Mouse (Mus musculus) left cerebral cortex, postnatal 10 days (tissue): Measurements from ENCODE around the gene Lat. TPM values are rescaled to one million over a fixed set of nuclear protein-coding genes. Genes with fewer than 3 reads are reported as not detected.
"Not testable (repeated sequence)": the region's sequence is repeated elsewhere in the genome, so short reads cannot be mapped to it uniquely, and the experiment has no call there.

Experiments
- DNase-seq, 2 experiments: peaks; one replicate each; pipeline ENCODE4 v3.0.0; 2021 to 2022; ENCODE audit warnings: low spot score in 2 of 2, mixed read lengths in 1 of 2; ENCODE audit errors: extremely low spot score in 1 of 2
- intact Hi-C: fragments of 180-260 bp; cut with DNase I; formaldehyde crosslinking; loops from one replicate; pipeline ENCODE4 v1.15.1; 2025
- microRNA-seq: library from miRNA; unstranded; fragments of <30 nt; microRNA quantifications from one replicate; pipeline ENCODE4 v1.2.0, GENCODE M21; 2022
- total RNA-seq, 2 experiments: library from RNA; stranded (reverse); gene quantifications; 2 replicates each; pipeline ENCODE4 v1.2.3; 2021

Lat gene
- total RNA-seq, 2 experiments from 2014 or later = 0.64 to 1.6 TPM

DNA sequence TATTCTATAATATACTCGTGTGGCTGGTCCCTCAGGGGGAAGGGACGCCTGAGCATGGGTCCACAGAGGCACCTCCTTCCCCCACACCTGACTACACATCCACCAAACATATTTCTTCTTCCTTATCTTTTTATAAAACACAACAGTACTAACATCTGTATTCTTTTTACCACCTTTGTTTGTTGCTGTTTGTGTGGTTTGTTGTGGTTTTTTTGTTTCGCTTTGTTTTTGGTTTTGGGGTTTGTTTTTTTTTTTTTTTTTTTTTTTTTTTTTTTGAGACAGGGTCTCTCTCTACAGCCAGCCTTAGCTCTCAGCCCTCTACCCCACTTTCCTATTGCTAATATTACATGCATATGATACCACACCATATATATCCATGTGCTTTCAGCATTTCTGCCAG, 23.4 kb downstream of the Lat start:
- intact Hi-C loops = no loop called here
- DNase-seq = no peak

DNA sequence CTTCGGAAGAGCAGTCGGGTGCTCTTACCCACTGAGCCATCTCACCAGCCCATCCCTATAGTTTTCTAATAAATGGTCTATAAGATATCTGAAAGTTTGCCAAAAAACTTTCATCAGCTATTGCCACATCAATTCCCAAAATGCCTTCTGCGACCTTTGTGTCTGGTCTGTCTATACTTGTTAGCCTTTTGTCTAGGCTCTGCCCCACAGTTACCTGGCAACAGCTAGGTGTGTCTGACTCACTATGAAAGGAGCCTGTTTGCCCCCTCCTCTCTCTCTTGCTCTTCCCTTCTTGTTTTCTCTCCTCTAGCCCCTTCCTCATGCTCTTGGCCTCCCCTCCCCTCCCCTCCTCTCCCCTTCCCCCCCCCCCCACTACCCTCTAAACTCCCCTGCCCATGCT, 23.8 kb downstream of the Lat start:
- intact Hi-C loops = no loop called here
- DNase-seq = no peak

- intact Hi-C loops = no loop called here
- DNase-seq = no peak
Measured at GRCm38 (mm10) chr7:126340896-126341295, 28.5 kb downstream of the Lat start.

GRCm38 (mm10) chr7:126340206-126340618, 29.2 kb downstream of the Lat start:
- DNase-seq = no peak
- intact Hi-C loops = no loop called here

- DNase-seq = peak in 1 of 2 experiments; percentile 81
- intact Hi-C loops = no loop called here
Measured at GRCm38 (mm10) chr7:126339521-126339971, 29.8 kb downstream of the Lat start.

DNA sequence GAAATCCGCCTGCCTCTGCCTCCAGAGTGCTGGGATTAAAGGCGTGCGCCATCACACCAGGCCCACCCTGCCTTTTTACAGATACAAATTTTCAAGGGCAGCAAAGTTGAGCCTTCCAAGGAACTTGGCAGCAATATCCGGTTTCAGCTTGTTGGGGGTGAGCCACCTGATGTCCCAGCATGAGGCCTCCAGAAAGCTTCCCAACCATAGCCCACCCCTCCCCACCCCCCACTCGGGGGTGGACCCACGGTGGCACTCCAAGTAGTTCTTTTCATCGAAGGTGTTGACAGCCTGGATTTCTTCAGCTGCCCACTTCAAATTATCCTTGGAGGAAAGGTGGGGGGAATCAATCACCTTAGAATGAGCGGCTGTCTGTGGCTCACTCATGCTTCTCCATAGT, 30.5 kb downstream of the Lat start:
- intact Hi-C loops = no loop called here
- DNase-seq = no peak

- no peak for DNase-seq
- intact Hi-C loops = no loop called here
Measured at GRCm38 (mm10) chr7:126335556-126335955, 33.8 kb downstream of the Lat start.

- no peak for DNase-seq
- intact Hi-C loops = no loop called here
Measured at GRCm38 (mm10) chr7:126332691-126333090, 36.7 kb downstream of the Lat start.

DNA sequence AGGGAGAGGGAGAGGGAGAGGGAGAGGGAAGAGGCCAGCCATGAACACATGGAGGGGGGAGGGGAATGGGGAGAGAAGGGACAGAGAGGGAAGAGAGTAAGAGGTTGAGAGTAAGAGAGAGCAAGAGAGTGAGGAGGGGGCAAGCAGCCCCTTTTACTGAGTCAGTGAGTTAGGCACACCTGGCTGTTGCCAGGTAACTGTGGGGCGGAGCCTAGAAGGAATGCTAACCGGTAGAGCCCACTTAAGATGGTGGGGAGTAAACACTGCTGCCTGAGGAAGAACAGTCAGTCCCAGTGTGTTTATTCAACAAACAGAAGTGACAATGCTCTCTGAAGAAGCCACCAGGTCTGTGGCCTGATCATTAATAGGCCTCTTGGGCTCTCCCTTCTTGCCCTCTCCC, 38.7 kb downstream of the Lat start:
- DNase-seq = no peak
- intact Hi-C loops = no loop called here

DNA sequence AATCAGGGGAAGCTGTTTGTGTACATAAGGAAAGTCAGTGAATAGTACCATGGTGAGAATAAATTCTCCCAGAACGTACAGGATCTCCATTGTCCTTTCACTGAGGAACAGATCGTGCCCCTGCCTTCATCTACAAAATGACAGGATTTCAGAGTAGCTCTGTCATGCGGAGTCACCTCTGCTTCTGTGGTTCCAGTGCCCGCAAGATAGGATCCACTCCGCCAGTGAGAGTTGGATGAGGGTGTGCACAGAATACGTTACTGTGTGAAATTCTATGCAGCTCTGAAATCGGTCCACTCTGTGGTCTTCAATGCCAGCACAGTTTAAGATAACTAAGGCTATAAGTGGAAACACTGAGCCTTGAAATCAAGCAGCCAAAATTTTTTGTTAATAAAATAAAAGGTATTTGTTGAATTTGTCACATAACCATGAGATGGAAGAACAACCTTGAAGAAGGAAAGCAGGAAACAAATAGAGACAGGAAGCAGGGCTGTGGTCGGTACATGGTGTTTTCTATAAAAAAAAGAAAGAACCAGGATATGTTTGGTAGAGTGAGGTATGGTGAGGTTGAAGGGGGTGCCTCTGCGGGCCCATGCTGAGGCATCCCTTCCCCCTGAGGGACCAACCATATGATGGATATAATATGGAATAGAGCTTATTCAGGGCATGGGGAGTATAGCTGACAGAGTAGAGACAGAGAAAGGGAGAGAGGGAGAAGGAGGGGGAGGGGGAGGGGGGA, 39.3 kb downstream of the Lat start:
- DNase-seq = no peak
- intact Hi-C loops = no loop called here

GRCm38 (mm10) chr7:126328848-126329247, 40.5 kb downstream of the Lat start:
- DNase-seq, intact Hi-C loops: not testable (repeated sequence)

- intact Hi-C loops = loop anchor here (2.0 kb wide), 1 partner anchor 203 kb away; no protein-coding TSS in a partner anchor
- DNase-seq = not testable (repeated sequence)
Measured at GRCm38 (mm10) chr7:126325576-126326273, 43.6 kb downstream of the Lat start.

GRCm38 (mm10) chr7:126324791-126325190, 44.6 kb downstream of the Lat start:
- DNase-seq = peak in 1 of 2 experiments; percentile 36
- intact Hi-C loops = loop anchor here (2.0 kb wide), 1 partner anchor 204 kb away; no protein-coding TSS in a partner anchor

- DNase-seq = peak; percentile 75 to 78
- intact Hi-C loops = loop anchor here (1.0 to 2.0 kb wide), 2 partner anchors 55 to 205 kb away; no protein-coding TSS in a partner anchor
Measured at GRCm38 (mm10) chr7:126323729-126324128, 45.6 kb downstream of the Lat start.

GRCm38 (mm10) chr7:126314273-126314672, 55.1 kb downstream of the Lat start:
- DNase-seq = no peak
- intact Hi-C loops = no loop called here

Small RNA genes lying within 50 kb of the gene (microRNA-seq; reads per million reads assigned to microRNA genes)
- not detected for gene Mir7058

Other genes starting within 250 kb of the Lat start
- 100 to 1,000 TPM; 101 to 103 TPM for gene Xpo6, start 169.1 kb downstream of the Lat start, total RNA-seq
- gene Sbk1, start 97.0 kb downstream of the Lat start, total RNA-seq = 100 to 1,000 TPM; 142 to 147 TPM
- gene Spns1, start 7.9 kb upstream of the Lat start, total RNA-seq = 10 to 100 TPM; 85.2 to 89.0 TPM
- 1 to 10 TPM; 8.0 to 8.2 TPM for gene Nfatc2ip, start 27.2 kb upstream of the Lat start, total RNA-seq
- gene Cd19, start 45.3 kb upstream of the Lat start, total RNA-seq = not detected
- 1 to 10 TPM; 8.7 to 8.8 TPM for gene Rabep2, start 59.2 kb upstream of the Lat start, total RNA-seq
- under 1 TPM in 1 of 2 experiments, not detected in 1; 0.20 TPM for gene Atp2a1, start 93.5 kb upstream of the Lat start, total RNA-seq
- 10 to 100 TPM; 68.3 to 68.6 TPM for gene Sh2b1, start 105.9 kb upstream of the Lat start, total RNA-seq
- gene Tufm, start 117.8 kb upstream of the Lat start, total RNA-seq = 100 to 1,000 TPM in 1 of 2 experiments, 10 to 100 TPM in 1; 81.6 to 103 TPM
- 100 to 1,000 TPM; 123 to 125 TPM for gene Atxn2l, start 133.9 kb upstream of the Lat start, total RNA-seq
- 100 to 1,000 TPM; 194 to 195 TPM for gene Eif3c, start 196.8 kb upstream of the Lat start, total RNA-seq
- gene Apobr, start 215.4 kb upstream of the Lat start, total RNA-seq = 1 to 10 TPM in 1 of 2 experiments, under 1 TPM in 1; 0.97 to 1.1 TPM
- gene Cln3, start 216.2 kb upstream of the Lat start, total RNA-seq = 10 to 100 TPM; 21.2 to 22.1 TPM
- not detected for gene Il27, start 225.4 kb upstream of the Lat start, total RNA-seq